Mouse (Mus musculus) ovary, postnatal 36 days (tissue): ENCODE data around the gene Inafm1.
"Not testable (repeated sequence)": the region's sequence is repeated elsewhere in the genome, so short reads cannot be mapped to it uniquely, and the experiment has no call there.

Experiments used
- DNase-seq: peaks from one replicate; pipeline ENCODE4 v3.0.0; 2022; ENCODE audit warnings: low spot score, mixed read lengths

Inafm1 gene

DNA sequence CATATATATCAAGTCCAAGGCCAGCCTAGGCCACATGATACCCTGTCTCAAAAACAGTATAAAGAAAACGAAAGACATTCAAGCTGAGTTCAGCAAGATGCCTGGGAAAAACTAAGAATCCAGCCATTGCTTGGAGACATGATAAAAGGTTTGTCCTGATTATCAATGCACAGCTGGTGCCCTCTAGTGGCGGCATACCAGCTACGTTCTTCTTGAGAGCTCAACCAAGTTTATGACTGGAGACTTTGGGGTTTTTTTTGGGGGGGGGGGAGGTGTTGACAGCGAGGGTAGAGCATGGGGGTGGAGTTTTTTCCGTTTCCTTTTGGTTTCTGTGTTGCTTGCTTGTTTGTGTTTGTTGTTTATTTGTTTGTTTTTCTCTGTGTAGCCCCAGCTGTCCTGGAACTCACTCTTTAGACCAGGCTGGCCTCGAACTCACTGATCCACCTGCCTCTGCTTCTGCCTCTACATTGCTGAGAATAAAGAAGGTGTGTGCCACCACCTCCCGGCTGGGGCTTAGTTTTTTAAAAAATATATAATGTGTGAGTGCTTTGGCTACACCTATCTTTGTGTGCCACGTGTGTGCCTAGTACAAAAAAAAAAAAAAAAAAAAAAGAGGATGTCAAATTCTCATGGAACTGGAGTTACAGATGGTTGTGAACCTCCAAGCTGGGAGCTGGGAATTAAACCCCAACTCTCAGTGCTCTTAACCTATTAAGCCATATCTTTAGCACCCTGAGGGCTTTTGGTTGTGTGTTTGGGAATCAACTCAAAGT lies 10.2 kb downstream of the Inafm1 start:
- DNase-seq = peak; percentile 71

DNA sequence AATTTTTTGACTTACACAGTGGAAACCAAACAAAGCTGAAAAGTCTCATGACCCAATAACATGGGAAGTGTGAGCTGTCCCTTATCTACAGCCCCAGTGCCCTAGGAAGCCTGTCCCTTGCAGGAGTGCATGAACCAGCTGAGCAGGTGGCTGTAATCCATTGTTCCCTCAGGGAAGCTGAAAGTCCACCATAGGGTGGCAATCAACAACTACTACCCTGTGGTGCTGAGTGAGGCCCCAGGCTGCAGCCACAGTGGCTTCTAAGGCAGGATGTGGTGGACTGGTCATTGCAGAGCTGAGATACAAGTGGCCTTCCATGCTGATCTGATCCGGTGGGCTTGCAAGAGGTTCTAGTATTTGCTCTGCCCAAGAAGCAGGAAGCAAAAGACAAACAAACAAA lies 12.3 kb downstream of the Inafm1 start:
- DNase-seq = no peak

DNA sequence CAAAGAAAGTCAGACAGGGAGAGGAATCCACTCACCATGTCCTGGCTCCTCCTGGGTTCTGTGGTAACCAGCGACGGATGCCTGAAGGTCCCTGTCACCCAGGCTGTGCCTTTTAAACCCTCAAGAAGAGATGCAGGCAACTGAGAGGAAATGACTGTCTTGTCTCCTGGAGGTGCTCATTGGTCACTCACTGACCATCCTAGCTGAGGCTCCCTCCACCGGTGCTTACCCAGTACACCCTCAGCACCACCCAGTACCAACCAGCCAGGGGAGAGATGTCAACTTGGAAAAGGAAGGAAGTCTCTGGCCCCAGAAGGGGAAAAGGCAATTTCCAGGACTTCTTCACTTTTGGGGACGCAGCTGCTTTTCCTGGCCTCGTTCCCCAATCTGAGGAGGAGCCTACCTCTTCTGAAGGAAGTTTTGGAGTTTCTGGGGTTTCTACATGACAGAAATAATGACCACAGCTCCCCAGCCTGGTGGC lies 14.3 kb downstream of the Inafm1 start, which contains the start of gene C5ar1:
Gene C5ar1 (minus strand): TSS at position 431 of the 481 bp plus-strand sequence.
- DNase-seq = no peak

DNA sequence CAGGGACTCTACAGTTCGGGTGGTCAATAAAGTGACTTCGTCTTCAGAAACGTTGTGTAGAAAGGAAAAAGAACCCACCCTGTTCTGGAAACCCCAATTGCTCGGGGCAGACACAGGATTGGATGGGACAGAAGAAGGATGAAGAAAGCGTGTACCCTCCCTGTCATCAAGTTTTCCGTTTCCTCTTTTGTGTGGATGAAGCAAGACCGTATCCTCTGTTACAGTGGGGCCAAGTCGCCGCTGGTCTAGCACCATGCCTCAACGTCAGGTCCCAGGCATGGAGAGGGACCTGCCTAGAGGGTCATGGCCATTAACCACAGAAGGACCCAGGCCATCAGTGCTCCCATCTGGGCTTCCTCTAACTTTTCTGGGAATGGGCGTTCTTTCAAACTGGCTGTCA lies 15.6 kb downstream of the Inafm1 start:
- no peak for DNase-seq

DNA sequence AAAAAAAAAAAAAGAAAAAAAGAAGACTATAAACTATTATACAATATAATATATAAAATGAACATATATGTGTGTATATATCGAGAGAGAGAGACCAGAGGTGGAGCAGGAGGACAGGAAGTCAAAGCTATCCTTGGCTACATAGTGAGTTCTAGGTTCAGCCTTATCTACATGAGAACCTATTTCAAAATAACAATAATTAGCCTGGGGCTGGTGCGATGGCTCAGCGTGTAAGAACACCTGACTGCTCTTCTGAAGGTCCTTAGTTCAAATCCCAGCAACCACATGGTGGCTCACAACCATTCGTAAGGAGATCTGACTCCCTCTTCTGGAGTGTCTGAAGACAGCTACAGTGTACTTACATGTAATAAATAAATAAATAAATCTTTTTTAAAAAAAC lies 17.5 kb downstream of the Inafm1 start:
- not testable (repeated sequence) for DNase-seq

DNA sequence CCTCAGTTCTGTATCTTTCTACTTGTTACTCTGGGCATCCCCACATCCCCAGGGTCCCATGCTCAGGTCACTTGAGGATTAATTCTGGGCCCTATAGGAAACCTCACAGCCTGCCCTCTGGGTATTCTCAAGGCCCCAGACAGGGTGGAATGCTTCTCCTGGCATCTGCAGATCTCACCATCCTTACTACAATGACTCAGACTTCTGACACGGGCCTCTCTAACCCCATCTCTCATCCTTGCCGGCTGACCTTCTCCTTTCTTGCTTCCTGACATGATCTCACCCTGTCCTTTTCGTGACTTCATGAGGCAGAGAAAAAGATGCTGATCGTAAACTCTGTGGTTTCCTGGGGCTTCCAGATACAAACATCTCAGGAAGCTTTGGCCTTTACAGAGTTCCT lies 19.2 kb downstream of the Inafm1 start:
- no peak for DNase-seq

DNA sequence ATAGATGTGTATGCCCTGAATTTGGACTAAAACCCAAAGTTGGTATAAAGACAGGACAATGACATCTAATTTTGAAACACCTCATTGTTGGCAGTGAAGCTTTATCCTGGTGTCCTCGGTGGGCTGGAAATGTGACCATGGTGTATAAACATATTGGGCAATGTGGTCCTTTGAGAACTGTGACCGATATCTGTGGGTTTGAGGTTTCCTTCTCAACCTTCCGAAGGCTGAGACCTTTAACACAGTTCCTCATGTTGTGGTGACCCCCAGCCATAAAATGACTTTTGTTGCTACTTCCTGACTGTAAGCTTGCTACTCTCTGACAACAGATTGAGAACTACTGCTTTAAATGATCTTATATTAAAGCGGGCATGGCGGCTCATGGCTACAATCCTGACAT lies 22.7 kb downstream of the Inafm1 start:
- DNase-seq = no peak

DNA sequence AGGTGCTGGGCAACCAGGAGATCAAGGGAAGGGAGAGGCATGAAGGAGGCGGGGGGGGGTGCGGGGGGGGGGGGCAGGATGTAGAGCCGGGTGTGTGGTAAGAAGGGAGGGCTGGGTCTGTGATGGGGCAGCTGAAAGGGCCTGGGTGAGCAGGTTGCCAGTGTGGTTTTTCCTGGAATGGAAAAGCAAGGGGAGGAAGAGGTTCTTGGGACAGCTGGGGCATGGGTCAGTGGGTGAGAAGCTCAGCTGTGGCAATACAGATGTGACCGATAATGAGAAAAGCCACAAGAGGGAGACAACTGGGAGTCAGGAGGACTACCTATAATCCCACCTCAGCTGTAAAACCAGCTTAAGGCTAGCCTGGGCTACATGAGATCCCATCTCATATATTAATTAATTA lies 27.5 kb downstream of the Inafm1 start:
- DNase-seq = no peak

DNA sequence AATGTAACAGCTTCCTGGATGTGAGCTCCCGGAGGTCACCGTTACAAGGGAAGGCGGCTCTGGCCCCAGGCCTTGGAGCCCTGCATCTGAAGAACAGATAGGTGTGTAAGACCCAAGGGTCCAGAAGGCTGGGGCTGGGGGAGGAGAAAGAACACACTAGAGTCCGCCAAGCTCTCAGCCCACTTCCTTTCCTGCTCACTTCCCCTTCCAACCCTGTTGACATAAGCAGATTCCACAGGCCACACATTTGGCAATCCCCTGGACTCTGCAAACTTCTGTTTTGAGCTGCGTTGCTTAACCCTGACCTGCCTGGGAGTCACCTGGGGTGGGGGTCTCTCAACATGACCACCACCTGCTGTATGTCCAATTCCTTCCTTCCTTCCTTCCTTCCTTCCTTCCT lies 29.4 kb downstream of the Inafm1 start, which contains the start of gene C5ar2:
Gene C5ar2 (minus strand): TSS at position 88 of the 400 bp plus-strand sequence.
- DNase-seq = no peak

DNA sequence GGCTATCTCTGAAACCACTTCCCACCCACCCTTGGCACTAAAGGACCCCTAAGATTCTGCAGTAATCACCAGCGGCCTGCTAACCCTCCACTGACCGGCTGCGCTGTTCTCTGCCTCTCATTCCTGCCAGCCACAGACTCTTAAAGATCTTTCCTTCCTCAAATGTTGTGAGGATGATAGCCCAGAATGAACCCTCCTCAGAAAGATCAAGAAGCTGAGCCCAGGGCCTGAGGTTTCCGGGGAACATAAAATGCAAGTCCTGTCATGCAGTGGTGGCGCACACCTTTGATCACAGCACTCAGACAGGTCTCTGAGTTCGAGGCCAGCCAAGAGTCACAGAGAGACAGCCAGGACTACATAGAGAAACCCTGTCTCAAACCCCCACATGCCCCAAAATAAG lies 31.2 kb downstream of the Inafm1 start:
- DNase-seq = no peak

DNA sequence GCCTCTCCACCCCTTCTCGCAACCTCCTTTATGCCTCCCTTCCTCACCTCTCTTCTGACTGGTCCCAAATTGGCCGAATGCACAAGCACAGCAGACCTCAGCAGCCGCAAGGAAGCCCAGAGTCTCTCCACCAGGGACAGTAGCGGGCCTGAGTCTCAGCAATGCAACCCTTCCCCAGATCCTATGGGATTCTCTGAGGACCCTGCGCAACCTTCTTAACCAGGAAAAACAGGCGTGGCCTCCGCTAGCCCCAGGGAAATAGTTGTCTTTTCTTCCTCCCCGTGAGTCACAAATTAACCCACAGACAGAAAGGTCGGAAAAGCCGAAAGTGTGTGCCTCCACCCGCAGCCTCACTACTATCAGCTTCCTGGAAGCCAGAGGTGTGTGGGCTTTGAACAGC lies 31.6 kb downstream of the Inafm1 start:
- no peak for DNase-seq

DNA sequence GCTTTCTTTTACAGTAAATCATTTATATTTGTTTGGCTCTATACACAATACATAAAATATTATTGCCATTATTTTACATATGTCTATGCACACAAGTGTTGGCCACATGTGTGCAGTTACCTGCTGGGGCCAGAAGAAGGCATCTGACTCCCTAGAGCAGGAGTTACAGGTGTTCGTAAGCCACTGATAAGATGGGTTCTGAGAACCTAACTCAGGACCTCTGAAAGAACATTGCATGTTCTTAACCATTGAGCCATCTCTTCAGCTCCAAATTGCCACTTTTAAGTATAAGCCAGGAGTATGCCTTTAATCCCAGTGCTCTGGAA lies 32.5 kb downstream of the Inafm1 start:
- no peak for DNase-seq

DNA sequence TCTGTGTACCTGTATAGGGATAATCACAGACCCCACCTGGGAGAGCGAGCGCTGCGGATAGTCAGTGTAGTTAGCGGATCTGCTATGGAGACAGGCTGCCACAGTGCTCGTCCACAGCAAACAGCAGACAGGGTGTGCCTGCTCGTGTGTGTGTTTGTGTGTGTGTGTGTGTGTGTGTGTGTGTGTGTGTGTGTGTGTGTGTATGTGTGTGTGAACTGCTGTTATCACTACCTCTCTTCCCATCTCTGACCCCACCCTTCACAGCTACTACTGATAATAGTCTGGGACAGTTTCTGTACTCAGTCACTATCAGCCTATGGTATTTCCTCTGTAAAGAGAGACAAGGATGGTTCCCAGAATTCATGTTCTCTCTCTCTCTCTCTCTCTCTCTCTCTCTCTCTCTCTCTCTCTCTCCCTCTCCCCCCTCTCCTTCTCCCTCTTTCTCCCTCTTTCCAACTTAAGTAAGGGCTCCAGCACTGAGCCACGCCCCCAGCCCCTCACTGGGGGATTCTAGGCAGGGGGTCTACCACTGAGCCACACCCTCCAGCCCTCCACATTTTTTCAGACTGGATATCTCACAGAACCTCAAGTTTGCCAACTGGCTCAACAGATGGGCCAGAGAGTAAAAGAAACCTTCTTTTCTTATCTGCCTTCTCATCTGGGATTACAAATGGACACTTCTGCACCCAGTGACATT lies 33.0 kb downstream of the Inafm1 start:
- DNase-seq = no peak

DNA sequence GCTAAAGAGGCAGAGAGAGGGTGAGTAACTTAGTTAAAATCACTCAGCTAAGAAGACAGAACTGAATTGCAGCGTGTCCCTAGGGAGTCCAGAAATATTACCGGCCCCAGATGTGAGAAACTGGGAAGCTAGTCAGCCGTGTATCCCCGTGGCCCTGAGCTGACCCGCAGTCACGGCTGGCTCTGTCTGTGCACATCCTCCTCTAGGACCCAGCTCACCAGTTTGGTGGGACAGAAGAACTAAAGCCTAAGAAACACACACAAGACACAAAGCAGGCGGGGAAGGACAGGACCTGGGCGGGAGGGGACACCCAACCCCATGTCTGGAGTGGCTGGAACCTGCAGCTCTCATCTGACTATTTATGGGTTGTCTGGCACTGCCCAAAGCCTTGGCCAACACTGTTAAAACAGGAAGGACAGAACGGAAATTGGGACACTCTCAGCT lies 33.8 kb downstream of the Inafm1 start:
- DNase-seq = no peak

DNA sequence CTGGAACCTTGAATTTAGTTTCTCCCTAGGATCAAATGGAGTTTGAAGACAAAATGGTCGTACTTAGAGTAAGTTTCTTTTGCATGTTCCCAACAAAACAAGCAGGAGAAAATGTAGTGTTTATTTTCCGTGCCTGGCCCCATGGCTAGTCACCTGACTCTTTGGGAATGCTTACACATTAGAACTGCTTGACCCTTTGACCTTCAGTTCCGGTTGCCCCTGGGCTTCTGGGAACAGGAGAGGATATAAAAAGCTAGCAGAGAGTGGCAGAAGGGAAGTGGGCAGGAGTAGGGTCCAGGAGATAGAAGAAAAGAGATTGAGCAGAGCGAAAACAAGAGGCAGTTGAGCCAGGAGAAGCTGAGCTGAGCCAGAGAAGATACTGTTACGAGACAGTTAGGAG lies 43.5 kb downstream of the Inafm1 start:
- no peak for DNase-seq
